ENCODE assay signal across 12 mouse cellular contexts in genomic region chr9:123219826-123220225, GRCm38 (mm10). TPM values are rescaled to one million over a fixed set of nuclear protein-coding genes. Genes with fewer than 3 reads are reported as not detected.
DNase-seq lines count a peak whose midpoint lies in the region; ATAC-seq and TF ChIP-seq lines count a peak whose summit lies in the region.
"Had no signal": no experiment of that assay in that cellular context is flagged by ENCODE, and none has a peak within 500 bp of the region (broad histone marks: within the 10 kb centered on the region; RNA-seq: fewer than 3 reads in every experiment).

No protein-coding gene starts in this region.

- no peak overlapping the region for H3K4me2 ChIP-seq in forebrain, postnatal 0 days (ENCODE audit: low read depth)
- no peak overlapping the region for H3K4me2 ChIP-seq in forebrain, embryonic 12.5 days
- no peak overlapping the region for H3K4me2 ChIP-seq in stomach, embryonic 14.5 days (replicated peaks; ENCODE audit: low read depth, low read length)
- H3K4me2 ChIP-seq in stomach, postnatal 0 days (replicated peaks; ENCODE audit: low read depth): no peak overlapping the region

- ATAC-seq in forebrain, postnatal 0 days: no peak
- ATAC-seq in forebrain, embryonic 12.5 days (ENCODE audit: low FRiP score): no peak
- ATAC-seq in stomach, embryonic 14.5 days (ENCODE audit: insufficient number of reproducible peaks, insufficient read depth, low FRiP score, low read depth): no peak
- ATAC-seq in stomach, postnatal 0 days (ENCODE audit: low FRiP score, low TSS enrichment): no peak

- no peaks in the 10 kb centered on the region for H3K36me3 ChIP-seq in forebrain, postnatal 0 days (ENCODE audit: insufficient read depth)
- no peaks in the 10 kb centered on the region for H3K36me3 ChIP-seq in forebrain, embryonic 12.5 days (replicated peaks)
- H3K36me3 ChIP-seq in stomach, embryonic 14.5 days (ENCODE audit: control insufficient read depth, insufficient read depth, low read length): no peaks in the 10 kb centered on the region
- H3K36me3 ChIP-seq in stomach, postnatal 0 days (ENCODE audit: control insufficient read depth, insufficient read depth, low read length): no peaks in the 10 kb centered on the region
- H3K36me3 ChIP-seq: hindbrain, embryonic 10.5 days had no signal

- H3K27ac ChIP-seq in forebrain, postnatal 0 days (ENCODE audit: low read depth, low read length): no peak overlapping the region
- no peak overlapping the region for H3K27ac ChIP-seq in forebrain, embryonic 12.5 days
- H3K27ac ChIP-seq in stomach, embryonic 14.5 days (ENCODE audit: low read length): 0 out of 2 replicates have a peak overlapping the region, but pooled peaks have one; percentile 39
- no peak overlapping the region for H3K27ac ChIP-seq in stomach, postnatal 0 days (replicated peaks)
- H3K27ac ChIP-seq: hindbrain, embryonic 10.5 days had no signal

- no peaks in the 10 kb centered on the region for H3K4me1 ChIP-seq in forebrain, postnatal 0 days (ENCODE audit: insufficient read depth)
- H3K4me1 ChIP-seq in forebrain, embryonic 12.5 days: peaks cover 5% of the 10 kb centered on the region; the same call in 1 of the 2 replicates
- no peaks in the 10 kb centered on the region for H3K4me1 ChIP-seq in stomach, embryonic 14.5 days (ENCODE audit: control insufficient read depth, insufficient read depth, low read length)
- no peaks in the 10 kb centered on the region for H3K4me1 ChIP-seq in stomach, postnatal 0 days (replicated peaks; ENCODE audit: control insufficient read depth, insufficient read depth)

- no peak for TF ChIP-seq CTCF in forebrain, postnatal 0 days (IDR thresholded peaks at IDR 0.05; ENCODE audit: low read depth)
- no peak for TF ChIP-seq CTCF in stomach, postnatal 0 days (IDR thresholded peaks at IDR 0.05; ENCODE audit: low read depth)

- H3K4me3 ChIP-seq in forebrain, postnatal 0 days (ENCODE audit: low read depth, low read length): no peak overlapping the region
- no peak overlapping the region for H3K4me3 ChIP-seq in forebrain, embryonic 12.5 days (replicated peaks)
- H3K4me3 ChIP-seq in stomach, embryonic 14.5 days (ENCODE audit: low read depth, low read length): no peak overlapping the region
- no peak overlapping the region for H3K4me3 ChIP-seq in stomach, postnatal 0 days (ENCODE audit: low read depth, low read length)
- H3K4me3 ChIP-seq: hindbrain, embryonic 10.5 days had no signal

- DNase-seq in forebrain, postnatal 0 days: peak; percentile 18
- DNase-seq in kidney, postnatal 14 days: peak; percentile 14
- no peak for DNase-seq in kidney, adult 11 months
- no peak for DNase-seq in stomach, postnatal 0 days (ENCODE audit: low spot score)
- DNase-seq in ovary, postnatal 14 days (ENCODE audit: low spot score): no peak
- no peak for DNase-seq in urinary bladder, postnatal 10 days (ENCODE audit: low spot score)
- DNase-seq: cerebellum, postnatal 14 days; kidney, adult 2 months; lung, postnatal 4 days had no signal

- no peak overlapping the region for H3K9ac ChIP-seq in forebrain, postnatal 0 days
- no peak overlapping the region for H3K9ac ChIP-seq in forebrain, embryonic 12.5 days
- no peak overlapping the region for H3K9ac ChIP-seq in stomach, embryonic 14.5 days (replicated peaks; ENCODE audit: low read depth, low read length)
- no peak overlapping the region for H3K9ac ChIP-seq in stomach, postnatal 0 days (ENCODE audit: low read length)

- no peak for TF ChIP-seq EP300 in stomach, postnatal 0 days (optimal IDR thresholded peaks at IDR 0.05)

- 51% methylated on average over 5 of the region's 5 CpGs for WGBS in forebrain, postnatal 0 days
- WGBS in forebrain, embryonic 12.5 days: 64% methylated on average over 5 of the region's 5 CpGs
- WGBS in stomach, embryonic 14.5 days: 56% methylated on average over 5 of the region's 5 CpGs
- 45% methylated on average over 5 of the region's 5 CpGs for WGBS in stomach, postnatal 0 days

- H3K9me3 ChIP-seq in forebrain, postnatal 0 days (ENCODE audit: low read length): no peaks in the 10 kb centered on the region
- H3K9me3 ChIP-seq in forebrain, embryonic 12.5 days: no peaks in the 10 kb centered on the region
- H3K9me3 ChIP-seq in stomach, embryonic 14.5 days (ENCODE audit: control insufficient read depth, low read depth, low read length): no peaks in the 10 kb centered on the region
- H3K9me3 ChIP-seq in stomach, postnatal 0 days (ENCODE audit: control insufficient read depth, low read length): no peaks in the 10 kb centered on the region
- H3K9me3 ChIP-seq: hindbrain, embryonic 10.5 days had no signal

- peaks cover 8% of the 10 kb centered on the region for H3K27me3 ChIP-seq in forebrain, postnatal 0 days (ENCODE audit: insufficient read depth, low read length)
- peaks cover 18% of the 10 kb centered on the region for H3K27me3 ChIP-seq in forebrain, embryonic 12.5 days
- no peaks in the 10 kb centered on the region for H3K27me3 ChIP-seq in stomach, embryonic 14.5 days (ENCODE audit: control insufficient read depth, insufficient read depth, low read length)
- H3K27me3 ChIP-seq in stomach, postnatal 0 days (ENCODE audit: control insufficient read depth, insufficient read depth, low read length): no peaks in the 10 kb centered on the region

RNA-seq across cellular contexts. Expression of gene Cdcp1, which starts 4.0 kb away (rescaled TPM):
- 0.48 and 0.92 TPM in 2 replicates for total RNA-seq in forebrain, postnatal 0 days (2014; rRNA removed)
- polyA plus RNA-seq in forebrain, postnatal 0 days (2015; fragmentation: Nextera tagmentation; extraction: Ambion mirVana): 0.10 and 0.16 TPM in 2 replicates
- polyA plus RNA-seq in forebrain, embryonic 12.5 days (2016; fragmentation: Nextera tagmentation; extraction: Ambion mirVana): 0.73 and 0.77 TPM in 2 replicates
- 15.1 and 15.8 TPM in 2 replicates for polyA plus RNA-seq in stomach, embryonic 14.5 days (2014; fragmentation: Nextera tagmentation; extraction: Ambion mirVana)
- polyA plus RNA-seq in stomach, postnatal 0 days (2015; fragmentation: Nextera tagmentation; extraction: Ambion mirVana): 7.4 and 7.9 TPM in 2 replicates

RNA-seq across cellular contexts. Expression of gene Tmem158, which starts 40.7 kb away (rescaled TPM):
- 175 and 182 TPM in 2 replicates for total RNA-seq in forebrain, postnatal 0 days (2014; rRNA removed)
- 103 and 113 TPM in 2 replicates for polyA plus RNA-seq in forebrain, postnatal 0 days (2015; fragmentation: Nextera tagmentation; extraction: Ambion mirVana)
- 10.7 and 12.6 TPM in 2 replicates for polyA plus RNA-seq in forebrain, embryonic 12.5 days (2016; fragmentation: Nextera tagmentation; extraction: Ambion mirVana)
- polyA plus RNA-seq in stomach, embryonic 14.5 days (2014; fragmentation: Nextera tagmentation; extraction: Ambion mirVana): 9.7 and 10.6 TPM in 2 replicates
- 15.1 and 16.8 TPM in 2 replicates for polyA plus RNA-seq in stomach, postnatal 0 days (2015; fragmentation: Nextera tagmentation; extraction: Ambion mirVana)

Comparison
In these comparisons a context has a peak if more than half of its experiments do, and no peak if none do; other contexts are left out.
1. DNase-seq: peak in forebrain, postnatal 0 days (single experiment) and kidney, postnatal 14 days (single experiment); none in kidney, adult 11 months (single experiment), stomach, postnatal 0 days (single experiment), ovary, postnatal 14 days (single experiment) and urinary bladder, postnatal 10 days (single experiment).